ENCODE assay signal across 21 mouse cellular contexts in the genomic region with DNA sequence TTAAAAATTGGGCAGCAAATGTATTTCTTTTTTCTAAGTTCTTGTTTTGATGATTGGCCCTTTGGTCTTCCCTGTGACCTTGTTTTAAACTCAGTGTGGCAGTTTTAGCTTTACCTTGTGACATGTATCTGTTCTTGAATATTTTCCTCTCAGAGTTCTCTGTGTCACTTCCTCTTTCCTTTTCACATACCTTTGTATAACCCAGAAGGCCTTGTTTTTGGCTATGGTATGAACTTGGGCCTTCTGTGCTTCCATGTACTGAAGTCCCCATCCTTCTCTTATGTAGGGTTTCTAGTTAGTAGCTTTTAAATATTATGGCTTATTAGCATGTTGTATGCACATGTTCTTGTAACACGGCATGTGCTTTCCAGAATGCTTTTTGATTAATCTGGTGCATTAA. TPM values are rescaled to one million over a fixed set of nuclear protein-coding genes. Genes with fewer than 3 reads are reported as not detected.
A peak's percentile ranks its signal among the peaks of the same experiment; 100 is the strongest.
DNase-seq lines count a peak whose midpoint lies in the region; ATAC-seq and TF ChIP-seq lines count a peak whose summit lies in the region.
"Had no signal": no experiment of that assay in that cellular context is flagged by ENCODE, and none has a peak within 500 bp of the region (broad histone marks: within the 10 kb centered on the region; RNA-seq: fewer than 3 reads in every experiment).

No protein-coding gene starts in this region.

- no peak for TF ChIP-seq POLR2A in MEL (IDR thresholded peaks at IDR 0.05; ENCODE audit: control insufficient read depth in 1 of 2, insufficient read depth in 1 of 2, low read depth in 1 of 2, low read length in 2 of 2, poor library complexity in 1 of 2)

- 95% methylated on average over 1 of the region's 1 CpGs for WGBS in midbrain, embryonic 10.5 days
- WGBS in kidney, embryonic 15.5 days, result 94% methylated on average over 1 of the region's 1 CpGs
- 94% methylated on average over 1 of the region's 1 CpGs for WGBS in hindbrain, embryonic 13.5 days

- H3K9ac ChIP-seq in MEL (ENCODE audit: control insufficient read depth, low read depth, low read length, poor library complexity, severe bottlenecking), result no peak overlapping the region
- no peak overlapping the region for H3K9ac ChIP-seq in kidney, embryonic 15.5 days
- H3K9ac ChIP-seq in hindbrain, embryonic 13.5 days, result no peak overlapping the region
- H3K9ac ChIP-seq: forebrain, embryonic 15.5 days; heart, embryonic 13.5 days; hindbrain, embryonic 12.5 days; midbrain, embryonic 13.5 days; neural tube, embryonic 12.5 days had no signal

- TF ChIP-seq EP300 in MEL (IDR thresholded peaks at IDR 0.05; ENCODE audit: low read depth in 1 of 2, low read length in 2 of 2), result no peak

- peaks cover 3 to 76% of the 10 kb centered on the region in 2 experiments; a peak in 3 of 4 replicates for H3K36me3 ChIP-seq in MEL (ENCODE audit: control insufficient read depth in 1 of 2, insufficient read depth in 2 of 2, low read length in 2 of 2)
- peaks cover 17% of the 10 kb centered on the region; the same call in 1 of the 2 replicates for H3K36me3 ChIP-seq in midbrain, embryonic 10.5 days
- H3K36me3 ChIP-seq in kidney, embryonic 15.5 days, result no peaks in the 10 kb centered on the region
- H3K36me3 ChIP-seq in hindbrain, embryonic 13.5 days, result no peaks in the 10 kb centered on the region
- H3K36me3 ChIP-seq: forebrain, embryonic 15.5 days; heart, embryonic 13.5 days; hindbrain, embryonic 12.5 days; midbrain, embryonic 13.5 days; neural tube, embryonic 12.5 days had no signal

- no peak for TF ChIP-seq CTCF in MEL (IDR thresholded peaks at IDR 0.05 in 2 of 3, conservative IDR thresholded peaks at IDR 0.05 in 1 of 3; ENCODE audit: control insufficient read depth in 1 of 3, insufficient read depth in 1 of 3, low read depth in 2 of 3, low read length in 3 of 3, poor library complexity in 1 of 3, severe bottlenecking in 1 of 3)

- no peak for TF ChIP-seq RAD21 in MEL (IDR thresholded peaks at IDR 0.05; ENCODE audit: low read depth, low read length)

- H3K79me2 ChIP-seq in MEL (ENCODE audit: control insufficient read depth, insufficient read depth, low read length, poor library complexity), result peaks cover 80% of the 10 kb centered on the region

- H3K27me3 ChIP-seq in MEL (ENCODE audit: control insufficient read depth in 1 of 2, insufficient read depth in 2 of 2, low read length in 2 of 2), result no peaks in the 10 kb centered on the region
- no peaks in the 10 kb centered on the region for H3K27me3 ChIP-seq in midbrain, embryonic 10.5 days (ENCODE audit: low read depth, poor library complexity, severe bottlenecking)
- H3K27me3 ChIP-seq in kidney, embryonic 15.5 days, result no peaks in the 10 kb centered on the region
- H3K27me3 ChIP-seq in hindbrain, embryonic 13.5 days, result no peaks in the 10 kb centered on the region
- H3K27me3 ChIP-seq: forebrain, embryonic 15.5 days; heart, embryonic 13.5 days; hindbrain, embryonic 12.5 days; midbrain, embryonic 13.5 days; neural tube, embryonic 12.5 days had no signal

- H3K4me3 ChIP-seq in MEL (ENCODE audit: control insufficient read depth in 1 of 2, insufficient read depth in 1 of 2, low read depth in 2 of 2, low read length in 2 of 2), result peak overlapping the region in 1 of 2 experiments; percentile 0; a peak in 1 of 4 replicates
- H3K4me3 ChIP-seq in midbrain, embryonic 10.5 days, result no peak overlapping the region
- H3K4me3 ChIP-seq in kidney, embryonic 15.5 days (replicated peaks), result no peak overlapping the region
- H3K4me3 ChIP-seq in hindbrain, embryonic 13.5 days, result no peak overlapping the region
- H3K4me3 ChIP-seq: forebrain, embryonic 15.5 days; heart, embryonic 13.5 days; hindbrain, embryonic 12.5 days; midbrain, embryonic 13.5 days; neural tube, embryonic 12.5 days had no signal

- H3K4me2 ChIP-seq in kidney, embryonic 15.5 days, result no peak overlapping the region
- no peak overlapping the region for H3K4me2 ChIP-seq in hindbrain, embryonic 13.5 days
- H3K4me2 ChIP-seq: forebrain, embryonic 15.5 days; heart, embryonic 13.5 days; hindbrain, embryonic 12.5 days; midbrain, embryonic 13.5 days; neural tube, embryonic 12.5 days had no signal

- no peak overlapping the region for H3K27ac ChIP-seq in MEL (ENCODE audit: control insufficient read depth, low read depth, low read length)
- H3K27ac ChIP-seq in midbrain, embryonic 10.5 days (replicated peaks), result no peak overlapping the region
- no peak overlapping the region for H3K27ac ChIP-seq in kidney, embryonic 15.5 days
- no peak overlapping the region for H3K27ac ChIP-seq in hindbrain, embryonic 13.5 days
- H3K27ac ChIP-seq: forebrain, embryonic 15.5 days; heart, embryonic 13.5 days; hindbrain, embryonic 12.5 days; midbrain, embryonic 13.5 days; neural tube, embryonic 12.5 days had no signal

- H3K9me3 ChIP-seq in MEL (replicated peaks; ENCODE audit: insufficient read depth, low read length), result no peaks in the 10 kb centered on the region
- H3K9me3 ChIP-seq in midbrain, embryonic 10.5 days (replicated peaks), result no peaks in the 10 kb centered on the region
- no peaks in the 10 kb centered on the region for H3K9me3 ChIP-seq in kidney, embryonic 15.5 days (replicated peaks)
- H3K9me3 ChIP-seq in hindbrain, embryonic 13.5 days, result no peaks in the 10 kb centered on the region
- H3K9me3 ChIP-seq: forebrain, embryonic 15.5 days; heart, embryonic 13.5 days; hindbrain, embryonic 12.5 days; midbrain, embryonic 13.5 days; neural tube, embryonic 12.5 days had no signal

- peak; percentile 36 to 43; a peak in 2 of 4 replicates for ATAC-seq in hematopoietic stem cell, adult 5-6 weeks (replicated peaks in 1 of 2; ENCODE audit: insufficient read depth in 1 of 2, low FRiP score in 2 of 2, low TSS enrichment in 1 of 2, low read depth in 1 of 2, poor library complexity in 2 of 2, severe bottlenecking in 2 of 2)
- peak; percentile 57 for ATAC-seq in neutrophil, adult 5-6 weeks (ENCODE audit: extremely low read depth, insufficient number of reproducible peaks, low FRiP score, poor library complexity, severe bottlenecking)
- no peak for ATAC-seq in kidney, embryonic 15.5 days (replicated peaks; ENCODE audit: low FRiP score)
- ATAC-seq in hindbrain, embryonic 13.5 days (ENCODE audit: low FRiP score), result no peak
- ATAC-seq: forebrain, embryonic 15.5 days; lung, postnatal 0 days; midbrain, embryonic 13.5 days had no signal

- H3K4me1 ChIP-seq in MEL (ENCODE audit: control insufficient read depth in 1 of 2, insufficient read depth in 2 of 2, low read length in 2 of 2), result peaks cover 22 to 46% of the 10 kb centered on the region in 2 experiments
- peaks cover 47% of the 10 kb centered on the region for H3K4me1 ChIP-seq in midbrain, embryonic 10.5 days
- H3K4me1 ChIP-seq in kidney, embryonic 15.5 days, result peaks cover 16% of the 10 kb centered on the region
- peaks cover 40% of the 10 kb centered on the region for H3K4me1 ChIP-seq in hindbrain, embryonic 13.5 days (replicated peaks)

- DNase-seq in CD4-positive helper T cell, adult 2 months (ENCODE audit: low read depth, low spot score), result peak; percentile 24
- peak; percentile 81 for DNase-seq in MEL (ENCODE audit: low read depth, low spot score)
- DNase-seq in midbrain, embryonic 10.5 days (ENCODE audit: low spot score), result no peak
- DNase-seq: cerebellum, adult 11-12 months; gastrocnemius, postnatal 14 days; heart, adult 18-20 months; heart, postnatal 14 days; kidney, adult 2 months; kidney, postnatal 10 days; retina, postnatal 1 day; thymus, adult 2 months had no signal

TF ChIP-seq in MEL, 35 proteins besides CTCF, POLR2A, EP300 and RAD21:
- TF ChIP-seq ZNF384 (IDR thresholded peaks at IDR 0.05; ENCODE audit: low read depth, low read length) (0 out of 2 replicates have a peak, but pooled peaks have one; percentile 6), SIN3A (IDR thresholded peaks at IDR 0.05; ENCODE audit: low read length) (peak; percentile 50; the same call in 1 of the 2 replicates), MAX (IDR thresholded peaks at IDR 0.05; ENCODE audit: low read length) (peak; percentile 43; the same call in 1 of the 2 replicates), ETS1 (IDR thresholded peaks at IDR 0.05; ENCODE audit: low read depth, low read length) (0 out of 2 replicates have a peak, but pooled peaks have one; percentile 19), MAFK (IDR thresholded peaks at IDR 0.05; ENCODE audit: borderline replicate concordance, low read depth, low read length) (no peak)

RNA-seq across cellular contexts. Expression of a gene that starts 4.8 kb away (rescaled TPM):
- 14.6 and 21.8 TPM in 2 replicates for total RNA-seq in MEL (2012; rRNA removed)
- 10 to 100 TPM in 1 of 2 experiments, not detected in 1; 60.3 TPM for polyA plus RNA-seq in MEL (2012; ENCODE audit: insufficient read depth in 1 of 2, insufficient read length in 2 of 2, low read depth in 1 of 2, low replicate concordance in 2 of 2, missing spikeins in 1 of 2)
- 50.3 and 81.1 TPM in 2 replicates for total RNA-seq in hematopoietic stem cell, adult 5-6 weeks (2017)
- 81.0 and 98.2 TPM in 2 replicates for total RNA-seq in neutrophil, adult 5-6 weeks (2017)
- polyA plus RNA-seq in midbrain, embryonic 10.5 days (2016; fragmentation: Nextera tagmentation; extraction: Ambion mirVana), result 13.2 and 15.3 TPM in 2 replicates
- polyA plus RNA-seq in kidney, embryonic 15.5 days (2015; fragmentation: Nextera tagmentation; extraction: Ambion mirVana), result 10.8 and 11.4 TPM in 2 replicates
- 18.1 and 19.7 TPM in 2 replicates for polyA plus RNA-seq in hindbrain, embryonic 13.5 days (2015; fragmentation: Nextera tagmentation; extraction: Ambion mirVana)

Comparison
In these comparisons a context has a peak if more than half of its experiments do, and no peak if none do; other contexts are left out.
1. ATAC-seq: peak in hematopoietic stem cell, adult 5-6 weeks (2 of 2) and neutrophil, adult 5-6 weeks (single experiment); none in kidney, embryonic 15.5 days (single experiment) and hindbrain, embryonic 13.5 days (single experiment).